Mouse (Mus musculus) testis, adult 2 months (tissue): ENCODE results near the gene Serpinf1.

Source experiments
- CTCF ChIP-seq: fragments of 200-500 bp; IDR thresholded peaks from 2 replicates; pipeline ENCODE4 v1.5.1; 2012; ENCODE audit warnings: low read depth, mild to moderate bottlenecking, inconsistent platforms, low read length, moderate library complexity; ENCODE audit not compliant: control insufficient read depth, insufficient read depth, insufficient replicate concordance
- POLR2A ChIP-seq: fragments of 200-500 bp; IDR thresholded peaks from 2 replicates; pipeline ENCODE4 v1.6.1; 2012; ENCODE audit warnings: low read depth, mild to moderate bottlenecking, inconsistent platforms, low read length, moderate library complexity; ENCODE audit not compliant: control insufficient read depth

DNA sequence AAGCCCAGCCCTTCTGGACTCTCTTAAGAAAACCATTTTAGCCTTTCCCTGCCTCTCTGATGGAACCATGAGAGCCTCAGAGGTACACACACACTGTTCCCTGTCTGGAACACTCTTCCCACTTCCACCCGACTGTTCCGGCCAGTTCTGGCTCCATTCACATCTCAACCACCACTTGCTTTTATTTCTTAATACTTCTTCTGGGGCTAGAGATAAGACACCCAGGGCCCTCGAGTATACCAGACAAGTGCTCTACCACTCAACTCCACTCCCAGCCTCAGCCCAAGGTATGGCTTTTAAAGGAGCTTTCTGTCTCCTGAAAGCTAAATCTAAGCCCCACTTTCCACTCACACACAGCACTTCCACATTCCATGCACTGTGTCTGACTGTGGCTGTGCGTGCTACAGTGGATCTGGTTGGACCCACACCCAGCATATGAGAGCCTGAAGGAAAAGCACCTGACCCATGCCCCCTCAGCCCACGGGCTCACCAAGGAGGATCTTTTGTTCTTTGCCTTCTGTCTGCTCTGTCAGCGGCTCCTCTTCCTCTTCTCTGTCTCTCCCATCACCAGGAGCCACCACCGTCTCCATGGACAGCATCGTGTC, 27.9 kb upstream of the Serpinf1 start:
- TF ChIP-seq CTCF (no peak), POLR2A (no peak)
